Mouse (Mus musculus): Measurements from ENCODE around the gene Aurkaip1. TPM values are rescaled to one million over a fixed set of nuclear protein-coding genes. Genes with fewer than 3 reads are reported as not detected.

Gene Aurkaip1
- polyA plus RNA-seq, 1 experiment from 2014 or later = 127 TPM

- 90% methylated on average over 5 of the region's 5 CpGs for WGBS
Observed at GRCm38 (mm10) chr4:155843231-155843630, 12.2 kb downstream of the Aurkaip1 start.

GRCm38 (mm10) chr4:155846871-155847578 lies 16.0 kb downstream of the Aurkaip1 start, which contains the start of gene Dvl1:
Dvl1 (plus strand) TSS chr4:155847402.
- H3K9me3 ChIP-seq (ENCODE audit: control insufficient read depth, low read length) = no peaks in the 10 kb centered on the region
- H3K36me3 ChIP-seq (ENCODE audit: control insufficient read depth, insufficient read depth, low read length) = peaks cover 4% of the 10 kb centered on the region; the same call in 1 of the 2 replicates
- H3K4me1 ChIP-seq (ENCODE audit: control insufficient read depth, insufficient read depth, low read length) = peaks cover 32% of the 10 kb centered on the region
- H3K4me3 ChIP-seq (ENCODE audit: low read depth, low read length) = peak within 1 kb of the TSS; percentile 88
- peak within 1 kb of the TSS; percentile 81 for H3K27ac ChIP-seq (ENCODE audit: low read depth, low read length)
- no peaks in the 10 kb centered on the region for H3K27me3 ChIP-seq (ENCODE audit: control insufficient read depth, insufficient read depth, low read length)
- WGBS = 6% methylated on average over 47 of the region's 65 CpGs
- ATAC-seq (ENCODE audit: low read depth) = peak; percentile 89
- peak within 1 kb of the TSS; percentile 88 for H3K9ac ChIP-seq (replicated peaks; ENCODE audit: low read depth, low read length)
- peak within 1 kb of the TSS; percentile 89 for H3K4me2 ChIP-seq (ENCODE audit: low read depth, low read length)

More at GRCm38 (mm10) chr4:155843231-155843630, 12.2 kb downstream of the Aurkaip1 start:
- Histone ChIP-seq H3K9me3 (ENCODE audit: control insufficient read depth, low read length) (no peaks in the 10 kb centered on the region), H3K36me3 (ENCODE audit: control insufficient read depth, insufficient read depth, low read length) (peaks cover 4% of the 10 kb centered on the region; the same call in 1 of the 2 replicates), H3K4me1 (ENCODE audit: control insufficient read depth, insufficient read depth, low read length) (peaks cover 16% of the 10 kb centered on the region), H3K27ac (ENCODE audit: low read depth, low read length) (no peak overlapping the region), H3K9ac (replicated peaks; ENCODE audit: low read depth, low read length) (no peak overlapping the region), H3K4me3 (ENCODE audit: low read depth, low read length) (no peak overlapping the region), H3K27me3 (ENCODE audit: control insufficient read depth, insufficient read depth, low read length) (peaks cover 4% of the 10 kb centered on the region; the same call in 1 of the 2 replicates), H3K4me2 (ENCODE audit: low read depth, low read length) (no peak overlapping the region)
- no peak for ATAC-seq (ENCODE audit: low read depth)

GRCm38 (mm10) chr4:155847591-155848352 lies 16.7 kb downstream of the Aurkaip1 start:
- H3K9ac ChIP-seq (replicated peaks; ENCODE audit: low read depth, low read length) = peak overlapping the region; percentile 88
- no peaks in the 10 kb centered on the region for H3K27me3 ChIP-seq (ENCODE audit: control insufficient read depth, insufficient read depth, low read length)
- peaks cover 32% of the 10 kb centered on the region for H3K4me1 ChIP-seq (ENCODE audit: control insufficient read depth, insufficient read depth, low read length)
- peaks cover under 1% of the 10 kb centered on the region; the same call in 1 of the 2 replicates for H3K36me3 ChIP-seq (ENCODE audit: control insufficient read depth, insufficient read depth, low read length)
- H3K27ac ChIP-seq (ENCODE audit: low read depth, low read length) = peak overlapping the region; percentile 81
- WGBS = 2% methylated on average over 54 of the region's 69 CpGs
- H3K4me2 ChIP-seq (ENCODE audit: low read depth, low read length) = peak overlapping the region; percentile 89
- peak; percentile 55 for ATAC-seq (ENCODE audit: low read depth)
- H3K9me3 ChIP-seq (ENCODE audit: control insufficient read depth, low read length) = no peaks in the 10 kb centered on the region
- peak overlapping the region; percentile 88 for H3K4me3 ChIP-seq (ENCODE audit: low read depth, low read length)

DNA sequence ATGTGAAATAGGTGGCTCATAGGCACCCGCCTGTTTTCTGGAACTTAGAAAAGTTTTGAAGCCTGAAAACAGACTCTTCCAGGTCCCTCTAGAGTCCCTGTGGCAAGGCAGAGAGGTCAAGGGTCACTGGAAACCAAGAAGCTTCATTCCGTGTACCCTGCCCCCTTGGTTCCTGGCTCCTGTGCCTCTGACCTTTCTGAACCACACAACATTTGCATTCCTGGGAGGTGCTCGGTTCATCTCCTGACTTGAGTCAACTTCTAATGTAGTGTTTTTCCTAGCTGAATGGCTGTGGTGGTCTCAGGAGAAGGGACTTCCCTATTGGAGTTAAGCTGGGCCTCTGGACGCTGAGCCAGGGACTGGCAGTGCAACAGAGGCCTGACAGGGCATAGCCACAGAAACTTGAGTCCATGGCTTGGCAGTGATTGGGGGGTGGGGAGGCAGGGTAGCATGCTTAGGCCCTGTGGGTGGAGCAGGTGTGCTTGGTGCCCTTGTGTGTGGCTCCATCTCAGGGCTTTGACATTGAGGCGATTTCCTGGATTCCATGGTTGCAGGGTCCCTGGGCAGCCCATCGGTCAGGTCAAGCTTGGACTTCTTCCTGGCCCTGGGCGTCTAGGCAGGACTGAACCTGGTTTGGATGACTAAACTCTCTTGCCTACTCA lies 17.5 kb downstream of the Aurkaip1 start:
- WGBS = 67% methylated on average over 7 of the region's 7 CpGs
- peaks cover 32% of the 10 kb centered on the region for H3K4me1 ChIP-seq (ENCODE audit: control insufficient read depth, insufficient read depth, low read length)
- H3K9me3 ChIP-seq (ENCODE audit: control insufficient read depth, low read length) = no peaks in the 10 kb centered on the region
- no peaks in the 10 kb centered on the region for H3K36me3 ChIP-seq (ENCODE audit: control insufficient read depth, insufficient read depth, low read length)
- peak overlapping the region; percentile 88 for H3K9ac ChIP-seq (replicated peaks; ENCODE audit: low read depth, low read length)
- peak overlapping the region; percentile 89 for H3K4me2 ChIP-seq (ENCODE audit: low read depth, low read length)
- no peaks in the 10 kb centered on the region for H3K27me3 ChIP-seq (ENCODE audit: control insufficient read depth, insufficient read depth, low read length)
- ATAC-seq (ENCODE audit: low read depth) = no peak
- peak overlapping the region; percentile 88 for H3K4me3 ChIP-seq (ENCODE audit: low read depth, low read length)
- H3K27ac ChIP-seq (ENCODE audit: low read depth, low read length) = no peak overlapping the region

DNA sequence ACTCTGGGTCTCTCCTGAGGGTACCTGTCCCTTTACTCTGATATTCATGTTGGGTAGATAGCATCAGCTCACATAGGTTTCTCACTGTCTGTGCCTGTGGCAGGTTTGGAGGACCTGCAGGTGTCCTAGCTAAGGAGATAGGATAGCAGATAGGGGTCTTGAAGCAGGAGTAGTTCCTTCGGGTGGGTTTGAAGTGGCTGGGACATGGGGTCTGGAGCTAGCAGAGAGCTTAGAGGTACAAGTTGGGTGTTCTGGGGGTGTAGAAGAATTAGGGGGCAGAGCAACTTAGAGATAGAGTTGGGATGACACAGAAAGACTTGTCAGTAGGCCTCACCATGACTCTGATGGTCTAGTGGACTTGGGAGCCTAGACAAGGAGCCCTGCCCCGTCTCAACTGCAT lies 18.3 kb downstream of the Aurkaip1 start:
- H3K27me3 ChIP-seq (ENCODE audit: control insufficient read depth, insufficient read depth, low read length) = no peaks in the 10 kb centered on the region
- H3K27ac ChIP-seq (ENCODE audit: low read depth, low read length) = no peak overlapping the region
- peaks cover under 1% of the 10 kb centered on the region; the same call in 1 of the 2 replicates for H3K36me3 ChIP-seq (ENCODE audit: control insufficient read depth, insufficient read depth, low read length)
- peak overlapping the region; percentile 89 for H3K4me2 ChIP-seq (ENCODE audit: low read depth, low read length)
- H3K9ac ChIP-seq (replicated peaks; ENCODE audit: low read depth, low read length) = no peak overlapping the region
- peaks cover 32% of the 10 kb centered on the region for H3K4me1 ChIP-seq (ENCODE audit: control insufficient read depth, insufficient read depth, low read length)
- ATAC-seq (ENCODE audit: low read depth) = no peak
- H3K9me3 ChIP-seq (ENCODE audit: control insufficient read depth, low read length) = no peaks in the 10 kb centered on the region
- 94% methylated on average over 2 of the region's 2 CpGs for WGBS
- no peak overlapping the region for H3K4me3 ChIP-seq (ENCODE audit: low read depth, low read length)

- H3K36me3 ChIP-seq (ENCODE audit: control insufficient read depth, insufficient read depth, low read length) = peaks cover 6% of the 10 kb centered on the region
- no peak overlapping the region for H3K4me2 ChIP-seq (ENCODE audit: low read depth, low read length)
- no peaks in the 10 kb centered on the region for H3K27me3 ChIP-seq (ENCODE audit: control insufficient read depth, insufficient read depth, low read length)
- WGBS = 90% methylated on average over 3 of the region's 3 CpGs
- peaks cover 32% of the 10 kb centered on the region for H3K4me1 ChIP-seq (ENCODE audit: control insufficient read depth, insufficient read depth, low read length)
- no peak for ATAC-seq (ENCODE audit: low read depth)
- H3K4me3 ChIP-seq (ENCODE audit: low read depth, low read length) = no peak overlapping the region
- H3K27ac ChIP-seq (ENCODE audit: low read depth, low read length) = no peak overlapping the region
- no peak overlapping the region for H3K9ac ChIP-seq (replicated peaks; ENCODE audit: low read depth, low read length)
- no peaks in the 10 kb centered on the region for H3K9me3 ChIP-seq (ENCODE audit: control insufficient read depth, low read length)
Observed at GRCm38 (mm10) chr4:155849792-155850451, 18.9 kb downstream of the Aurkaip1 start.

DNA sequence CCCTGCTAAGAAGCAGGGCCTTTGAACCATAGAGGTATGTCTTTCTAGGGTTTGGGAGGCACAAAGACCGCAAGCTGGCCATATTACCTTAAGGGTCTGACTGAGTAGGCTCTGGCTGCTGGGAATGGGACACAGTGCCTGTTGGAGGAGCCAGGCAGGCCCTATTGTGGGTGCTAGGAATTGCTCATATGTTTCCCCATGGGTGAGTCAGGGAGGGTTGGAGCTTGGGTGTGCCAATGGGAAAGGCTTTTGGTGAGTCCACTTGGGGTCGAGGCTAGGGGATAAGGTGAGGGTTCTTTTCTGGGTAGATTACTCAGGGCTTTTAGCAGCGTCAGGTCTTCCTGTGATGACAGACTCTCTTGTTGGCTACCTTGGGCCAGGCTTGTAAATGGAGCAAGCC lies 20.3 kb downstream of the Aurkaip1 start:
- no peak for ATAC-seq (ENCODE audit: low read depth)

DNA sequence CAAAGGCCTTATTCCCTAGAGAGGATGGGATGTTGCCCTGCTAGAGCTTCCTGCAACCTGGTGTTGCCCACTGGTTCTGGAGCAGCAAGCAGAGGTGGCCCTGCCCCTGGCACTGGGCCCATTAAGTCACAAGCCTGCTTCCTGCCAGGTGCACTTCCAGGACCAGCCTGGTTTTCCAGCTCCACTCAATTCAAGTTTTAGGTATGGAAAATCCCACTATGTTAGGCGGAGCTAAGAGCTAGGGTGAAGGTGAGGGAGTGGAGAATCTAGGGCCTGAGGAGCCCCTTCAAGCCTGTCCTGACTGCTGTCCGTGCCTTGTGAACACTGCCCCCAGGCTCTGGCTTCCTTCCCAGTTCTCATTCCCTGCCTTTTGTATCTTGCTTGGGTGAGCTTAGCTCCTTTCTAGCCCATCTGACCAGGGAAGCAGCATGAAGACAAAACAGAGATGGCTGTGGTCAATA lies 20.9 kb downstream of the Aurkaip1 start:
- Histone ChIP-seq H3K36me3 (ENCODE audit: control insufficient read depth, insufficient read depth, low read length) (peaks cover 24% of the 10 kb centered on the region), H3K9me3 (ENCODE audit: control insufficient read depth, low read length) (no peaks in the 10 kb centered on the region), H3K4me1 (ENCODE audit: control insufficient read depth, insufficient read depth, low read length) (peaks cover 25% of the 10 kb centered on the region), H3K4me2 (ENCODE audit: low read depth, low read length) (no peak overlapping the region), H3K9ac (replicated peaks; ENCODE audit: low read depth, low read length) (no peak overlapping the region), H3K4me3 (ENCODE audit: low read depth, low read length) (no peak overlapping the region), H3K27me3 (ENCODE audit: control insufficient read depth, insufficient read depth, low read length) (no peaks in the 10 kb centered on the region), H3K27ac (ENCODE audit: low read depth, low read length) (no peak overlapping the region)
- 80% methylated on average over 2 of the region's 2 CpGs for WGBS
- ATAC-seq (ENCODE audit: low read depth) = no peak

More for the DNA sequence above, 20.3 kb downstream of the Aurkaip1 start:
- Histone ChIP-seq H3K4me2 (ENCODE audit: low read depth, low read length) (no peak overlapping the region), H3K27ac (ENCODE audit: low read depth, low read length) (no peak overlapping the region), H3K9me3 (ENCODE audit: control insufficient read depth, low read length) (no peaks in the 10 kb centered on the region), H3K27me3 (ENCODE audit: control insufficient read depth, insufficient read depth, low read length) (no peaks in the 10 kb centered on the region), H3K4me1 (ENCODE audit: control insufficient read depth, insufficient read depth, low read length) (peaks cover 31% of the 10 kb centered on the region), H3K36me3 (ENCODE audit: control insufficient read depth, insufficient read depth, low read length) (peaks cover 19% of the 10 kb centered on the region), H3K4me3 (ENCODE audit: low read depth, low read length) (no peak overlapping the region), H3K9ac (replicated peaks; ENCODE audit: low read depth, low read length) (no peak overlapping the region)
- 91% methylated on average over 3 of the region's 3 CpGs for WGBS
